ENCODE assay signal across 20 mouse cellular contexts in genomic region chr15:95482002-95482401, GRCm38 (mm10).
"Had no signal": no experiment of that assay in that cellular context is flagged by ENCODE, and none has a peak within 500 bp of the region (broad histone marks: within the 10 kb centered on the region; RNA-seq: fewer than 3 reads in every experiment).

No protein-coding gene starts in this region.

- H3K4me2 ChIP-seq: lung, embryonic 14.5 days; midbrain, embryonic 12.5 days; neural tube, embryonic 13.5 days; neural tube, embryonic 15.5 days; stomach, embryonic 15.5 days had no signal

- H3K27me3 ChIP-seq: midbrain, embryonic 12.5 days; neural tube, embryonic 13.5 days; neural tube, embryonic 15.5 days; stomach, embryonic 15.5 days had no signal

- H3K9me3 ChIP-seq: midbrain, embryonic 10.5 days; midbrain, embryonic 12.5 days; neural tube, embryonic 13.5 days; neural tube, embryonic 15.5 days; stomach, embryonic 15.5 days had no signal

- H3K36me3 ChIP-seq: midbrain, embryonic 10.5 days; midbrain, embryonic 12.5 days; neural tube, embryonic 13.5 days; neural tube, embryonic 15.5 days; stomach, embryonic 15.5 days had no signal

- H3K4me3 ChIP-seq: midbrain, embryonic 10.5 days; midbrain, embryonic 12.5 days; myocyte; neural tube, embryonic 13.5 days; neural tube, embryonic 15.5 days; stomach, embryonic 15.5 days had no signal

- H3K4me1 ChIP-seq: neural tube, embryonic 13.5 days; neural tube, embryonic 15.5 days; stomach, embryonic 15.5 days had no signal

- H3K9ac ChIP-seq: lung, embryonic 14.5 days; midbrain, embryonic 12.5 days; neural tube, embryonic 13.5 days; neural tube, embryonic 15.5 days; stomach, embryonic 15.5 days had no signal

- H3K27ac ChIP-seq: midbrain, embryonic 10.5 days; midbrain, embryonic 12.5 days; neural tube, embryonic 13.5 days; neural tube, embryonic 15.5 days; stomach, embryonic 15.5 days; stomach, postnatal 0 days had no signal

- ATAC-seq: midbrain, embryonic 16.5 days had no signal

- DNase-seq: lung, adult 18-20 months; lung, embryonic 14.5 days; lung, postnatal 10 days; lung, postnatal 4 days; midbrain, embryonic 14.5 days; right cerebral cortex, adult 18-20 months; right cerebral cortex, postnatal 25 days; right cerebral cortex, postnatal 4 days; spleen, adult 18-20 months; thymus, adult 2 months; thymus, postnatal 25 days; thymus, postnatal 4 days had no signal
